Mouse (Mus musculus) liver, adult 2 months (tissue): ENCODE measurements around the gene Anapc7. TPM values are rescaled to one million over a fixed set of nuclear protein-coding genes. Genes with fewer than 3 reads are reported as not detected.

Experiments used
- DNase-seq: peaks from one replicate; pipeline ENCODE4 v3.0.0-alpha.2; 2011; ENCODE audit warnings: low read depth, low spot score; ENCODE audit errors: extremely low read depth
- H3K27ac ChIP-seq: fragments of 200-500 bp; replicated peaks from 2 replicates; pipeline ENCODE4 v1.5.1; 2012; ENCODE audit warnings: low read depth, mild to moderate bottlenecking, control low read depth, inconsistent platforms, low read length; ENCODE audit not compliant: insufficient read depth
- H3K27me3 ChIP-seq: fragments of 200-500 bp; 2 replicates; pipeline ENCODE4 v1.6.1; 2012; ENCODE audit warnings: mild to moderate bottlenecking, moderate library complexity, low read length, inconsistent platforms; ENCODE audit not compliant: control insufficient read depth, insufficient read depth
- H3K36me3 ChIP-seq: fragments of 200-500 bp; 2 replicates; pipeline ENCODE4 v1.6.1; 2012; ENCODE audit warnings: low read length, inconsistent platforms; ENCODE audit not compliant: control insufficient read depth, insufficient read depth
- H3K4me1 ChIP-seq: fragments of 200-500 bp; 2 replicates; pipeline ENCODE4 v1.6.1; 2011; ENCODE audit warnings: low read length; ENCODE audit not compliant: control insufficient read depth, insufficient read depth
- H3K4me3 ChIP-seq: fragments of 200-500 bp; 2 replicates; pipeline ENCODE4 v1.5.1; 2011; ENCODE audit warnings: low read depth, mild to moderate bottlenecking, control low read depth, low read length, moderate library complexity; ENCODE audit not compliant: insufficient read depth
- H3K79me2 ChIP-seq: fragments of 200-500 bp; 2 replicates; pipeline ENCODE4 v1.6.1; 2012; ENCODE audit warnings: inconsistent platforms, mild to moderate bottlenecking, low read length, moderate library complexity; ENCODE audit not compliant: control insufficient read depth, insufficient read depth
- H3K9ac ChIP-seq: fragments of 200-500 bp; 2 replicates; pipeline ENCODE4 v1.6.1; 2012; ENCODE audit warnings: low read depth, mild to moderate bottlenecking, control low read depth, inconsistent platforms, low read length
- CTCF ChIP-seq: fragments of 200-500 bp; IDR thresholded peaks from 2 replicates; pipeline ENCODE4 v1.5.1; 2011; ENCODE audit warnings: low read depth, low read length, control low read depth
- POLR2A ChIP-seq: fragments of 200-500 bp; IDR thresholded peaks from 2 replicates; pipeline ENCODE4 v1.6.1; 2011; ENCODE audit warnings: low read length, control low read depth; ENCODE audit not compliant: insufficient read depth; ENCODE audit errors: extremely low read depth
- WGBS: fragments of 180-500 bp; shearing (Covaris S2); methylation state at CpG from one replicate; pipeline ENCODE4 v1.1.7; 2018; 5-methylcytosine and 5-hydroxymethylcytosine counted together
- polyA plus RNA-seq: library from polyadenylated mRNA; depleted of rRNA; stranded (reverse); fragments of >200 nt; gene quantifications from 2 replicates; pipeline ENCODE4 v1.2.3, GENCODE M21; 2012
- total RNA-seq: library from RNA; depleted of rRNA; stranded (reverse); fragments of >200 nt; gene quantifications from 2 replicates; pipeline ENCODE4 v1.2.3, GENCODE M21; 2014

Gene Anapc7
- total and polyA plus RNA-seq, 2 experiments: 12.1 to 14.4 TPM

GRCm38 (mm10) chr5:122422071-122422964 is 825 bp downstream of the Anapc7 start:
- no peaks in the 10 kb centered on the region for H3K27me3 ChIP-seq
- WGBS: under 1% methylated on average over 73 of the region's 73 CpGs
- peak overlapping the region; percentile 90 for H3K9ac ChIP-seq
- H3K4me3 ChIP-seq: peak overlapping the region; percentile 79
- peaks cover 9% of the 10 kb centered on the region for H3K4me1 ChIP-seq
- TF ChIP-seq POLR2A (0 out of 2 replicates have a peak, but pooled peaks have one; percentile 36), CTCF (peak; percentile 24; the same call in 1 of the 2 replicates)
- H3K27ac ChIP-seq: peak overlapping the region; percentile 77
- no peaks in the 10 kb centered on the region for H3K36me3 ChIP-seq
- DNase-seq: peak; percentile 78
- peaks cover 17% of the 10 kb centered on the region for H3K79me2 ChIP-seq

- no peak for TF ChIP-seq POLR2A
- no peak for TF ChIP-seq CTCF
- H3K79me2 ChIP-seq: peaks cover 17% of the 10 kb centered on the region
- H3K4me1 ChIP-seq: peaks cover 9% of the 10 kb centered on the region
- H3K9ac ChIP-seq: peak overlapping the region; percentile 90
- H3K27me3 ChIP-seq: no peaks in the 10 kb centered on the region
- peak overlapping the region; percentile 48; the same call in 1 of the 2 replicates for H3K27ac ChIP-seq
- WGBS: 10% methylated on average over 15 of the region's 15 CpGs
- peak overlapping the region; percentile 79 for H3K4me3 ChIP-seq
- peaks cover 3% of the 10 kb centered on the region; the same call in 1 of the 2 replicates for H3K36me3 ChIP-seq
- no peak for DNase-seq
Measured at GRCm38 (mm10) chr5:122423083-122423482, 1.6 kb downstream of the Anapc7 start.

GRCm38 (mm10) chr5:122425550-122425949 is 4.1 kb downstream of the Anapc7 start:
- no peak for DNase-seq
- no peak overlapping the region for H3K4me3 ChIP-seq
- H3K4me1 ChIP-seq: peaks cover 9% of the 10 kb centered on the region
- no peak overlapping the region for H3K27ac ChIP-seq
- TF ChIP-seq POLR2A (no peak), CTCF (no peak)
- WGBS: 79% methylated on average over 2 of the region's 2 CpGs
- no peak overlapping the region for H3K9ac ChIP-seq
- H3K36me3 ChIP-seq: peaks cover 19% of the 10 kb centered on the region
- H3K27me3 ChIP-seq: no peaks in the 10 kb centered on the region
- peaks cover 17% of the 10 kb centered on the region for H3K79me2 ChIP-seq

DNA sequence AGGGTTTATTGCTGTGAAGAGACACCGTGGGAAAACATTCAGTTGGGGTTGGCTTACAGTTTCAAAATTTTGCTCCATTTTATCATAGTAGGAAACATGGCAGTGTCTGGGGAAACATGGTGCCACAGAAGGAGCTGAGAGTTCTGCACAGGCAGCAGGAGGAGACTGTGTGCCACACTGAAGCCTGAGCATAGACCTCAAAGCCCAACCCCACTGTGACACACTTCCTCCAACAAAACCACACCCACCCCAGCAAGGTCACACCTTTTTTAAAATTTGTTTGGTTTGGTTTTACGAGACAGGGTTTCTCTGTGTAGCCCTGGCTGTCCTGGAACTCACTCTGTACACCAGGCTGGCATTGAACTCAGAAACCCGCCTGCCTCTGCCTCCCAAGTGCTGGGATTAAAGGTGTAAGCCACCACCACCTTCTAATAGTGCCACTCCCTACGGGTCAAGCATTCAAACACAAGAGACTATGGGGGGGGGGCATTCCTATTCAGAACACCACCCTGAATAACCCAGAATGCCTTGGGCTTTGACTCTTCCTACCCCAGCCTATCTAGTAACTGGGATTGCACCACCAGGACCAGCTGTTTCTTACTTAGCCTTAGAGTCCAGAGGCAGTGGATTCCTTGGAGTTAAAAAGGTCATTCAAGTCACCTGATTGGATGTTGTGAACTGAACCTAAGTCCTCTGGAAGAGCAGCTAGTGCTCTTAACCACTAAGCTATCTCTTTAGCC is 8.7 kb downstream of the Anapc7 start:
- peaks cover 5% of the 10 kb centered on the region; the same call in 1 of the 2 replicates for H3K79me2 ChIP-seq
- WGBS: 84% methylated on average over 4 of the region's 4 CpGs
- H3K36me3 ChIP-seq: peaks cover 47% of the 10 kb centered on the region
- H3K27me3 ChIP-seq: no peaks in the 10 kb centered on the region
- H3K9ac ChIP-seq: no peak overlapping the region
- no peak for TF ChIP-seq CTCF
- no peak for TF ChIP-seq POLR2A
- no peak overlapping the region for H3K4me3 ChIP-seq
- H3K27ac ChIP-seq: no peak overlapping the region
- H3K4me1 ChIP-seq: no peaks in the 10 kb centered on the region
- DNase-seq: no peak

DNA sequence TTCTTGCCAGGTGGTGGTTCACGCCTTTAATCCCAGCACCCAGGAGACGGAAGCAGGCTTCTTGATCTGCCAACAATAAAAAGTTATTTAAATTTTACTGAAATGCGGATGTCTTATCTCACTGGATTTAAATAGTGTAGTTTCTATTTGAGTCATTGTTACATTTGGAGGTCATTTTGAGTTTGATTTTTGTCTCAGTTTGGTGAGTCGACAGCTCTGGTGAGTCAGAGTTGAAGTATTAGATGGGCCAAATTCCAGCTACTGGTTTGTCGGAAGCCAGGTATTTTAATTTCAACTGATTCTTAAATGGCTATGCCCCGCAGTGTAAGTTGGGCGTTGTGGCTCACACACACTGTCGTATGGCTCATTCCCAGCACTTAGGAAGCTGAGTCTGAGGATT is 9.7 kb downstream of the Anapc7 start:
- H3K79me2 ChIP-seq: peaks cover 5% of the 10 kb centered on the region; the same call in 1 of the 2 replicates
- H3K4me1 ChIP-seq: no peaks in the 10 kb centered on the region
- 90% methylated on average over 8 of the region's 8 CpGs for WGBS
- H3K4me3 ChIP-seq: no peak overlapping the region
- H3K36me3 ChIP-seq: peaks cover 52% of the 10 kb centered on the region
- no peak for DNase-seq
- no peak overlapping the region for H3K9ac ChIP-seq
- H3K27ac ChIP-seq: no peak overlapping the region
- TF ChIP-seq POLR2A (no peak), CTCF (no peak)
- no peaks in the 10 kb centered on the region for H3K27me3 ChIP-seq
